Mouse (Mus musculus) midbrain, embryonic 16.5 days (tissue): ENCODE measurements around the gene Best2. TPM values are rescaled to one million over a fixed set of nuclear protein-coding genes. Genes with fewer than 3 reads are reported as not detected.

Experiments used
- ATAC-seq: fragments of 200-750 bp; cut with Nextera tagmentation; 2 replicates; pipeline ENCODE4 v1.8.0; 2017; ENCODE audit warnings: moderate TSS enrichment
- H3K27ac ChIP-seq: fragments of 300-500 bp; sonication (generic); 2 replicates; pipeline ENCODE4 v1.5.1; 2014; ENCODE audit warnings: mild to moderate bottlenecking, low read length, mixed read lengths
- H3K27me3 ChIP-seq: fragments of 300-500 bp; sonication (generic); 2 replicates; pipeline ENCODE4 v1.6.1; 2014; ENCODE audit warnings: low read depth, low read length, mixed read lengths; ENCODE audit not compliant: control insufficient read depth, insufficient read depth
- H3K36me3 ChIP-seq: fragments of 300-500 bp; sonication (generic); 2 replicates; pipeline ENCODE4 v1.6.1; 2014; ENCODE audit warnings: mild to moderate bottlenecking, low read length, moderate library complexity, mixed read lengths; ENCODE audit not compliant: control insufficient read depth, insufficient read depth
- H3K4me1 ChIP-seq: fragments of 300-500 bp; sonication (generic); 2 replicates; pipeline ENCODE4 v1.6.1; 2014; ENCODE audit warnings: mild to moderate bottlenecking, low read length, mixed read lengths; ENCODE audit not compliant: control insufficient read depth, insufficient read depth
- H3K4me2 ChIP-seq: fragments of 300-500 bp; sonication (generic); 2 replicates; pipeline ENCODE4 v1.6.1; 2014; ENCODE audit warnings: mild to moderate bottlenecking, low read length, mixed read lengths
- H3K4me3 ChIP-seq: fragments of 300-500 bp; sonication (generic); 2 replicates; pipeline ENCODE4 v1.5.1; 2014; ENCODE audit warnings: low read depth, mild to moderate bottlenecking, low read length, moderate library complexity, mixed read lengths
- H3K9ac ChIP-seq: fragments of 300-500 bp; sonication (generic); 2 replicates; pipeline ENCODE4 v1.6.1; 2014; ENCODE audit warnings: low read depth, low read length, mixed read lengths
- H3K9me3 ChIP-seq: fragments of 300-500 bp; sonication (generic); replicated peaks from 2 replicates; pipeline ENCODE4 v1.6.1; 2014; ENCODE audit warnings: mild to moderate bottlenecking, low read length, mixed read lengths; ENCODE audit not compliant: control insufficient read depth, poor library complexity, severe bottlenecking
- WGBS: fragments of 180-500 bp; shearing (Covaris S2); extraction: QIAGEN DNeasy Blood & Tissue Kit; methylation state at CpG from one replicate; pipeline ENCODE4 v1.1.7; 2014; 5-methylcytosine and 5-hydroxymethylcytosine counted together
- polyA plus RNA-seq: library from polyadenylated mRNA; unstranded; fragments of >200 nt; fragmentation: Nextera tagmentation; extraction: Ambion mirVana; gene quantifications from 2 replicates; pipeline ENCODE4 v1.2.1, GENCODE M21; 2015

Best2 gene
- polyA plus RNA-seq, 1 experiment from 2014 or later = not detected

DNA sequence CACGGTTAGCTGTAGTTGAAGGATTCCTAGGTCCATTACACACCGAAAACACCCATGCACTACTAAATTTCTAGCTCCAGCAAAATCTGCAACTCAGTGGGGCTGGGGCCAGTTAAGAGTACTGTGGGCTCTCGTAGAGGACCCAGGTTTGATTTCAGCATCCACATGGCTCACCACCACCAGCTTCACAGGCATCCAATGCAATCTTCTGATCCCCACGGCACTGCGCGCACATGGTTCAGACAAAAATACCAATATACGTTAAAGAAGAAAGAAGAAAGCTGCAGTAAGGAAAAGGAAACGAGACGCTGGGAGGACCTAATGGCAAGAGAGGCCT lies 22.0 kb upstream of the Best2 start:
- 0% methylated on average over 9 of the region's 9 CpGs for WGBS
- no peaks in the 10 kb centered on the region for H3K27me3 ChIP-seq
- peaks cover 33% of the 10 kb centered on the region for H3K4me1 ChIP-seq
- peak overlapping the region; percentile 55 for H3K4me3 ChIP-seq
- H3K27ac ChIP-seq = peak overlapping the region; percentile 82
- no peaks in the 10 kb centered on the region for H3K9me3 ChIP-seq
- H3K36me3 ChIP-seq = peaks cover 10% of the 10 kb centered on the region
- ATAC-seq = peak; percentile 37
- peak overlapping the region; percentile 70 for H3K9ac ChIP-seq
- peak overlapping the region; percentile 61 for H3K4me2 ChIP-seq

DNA sequence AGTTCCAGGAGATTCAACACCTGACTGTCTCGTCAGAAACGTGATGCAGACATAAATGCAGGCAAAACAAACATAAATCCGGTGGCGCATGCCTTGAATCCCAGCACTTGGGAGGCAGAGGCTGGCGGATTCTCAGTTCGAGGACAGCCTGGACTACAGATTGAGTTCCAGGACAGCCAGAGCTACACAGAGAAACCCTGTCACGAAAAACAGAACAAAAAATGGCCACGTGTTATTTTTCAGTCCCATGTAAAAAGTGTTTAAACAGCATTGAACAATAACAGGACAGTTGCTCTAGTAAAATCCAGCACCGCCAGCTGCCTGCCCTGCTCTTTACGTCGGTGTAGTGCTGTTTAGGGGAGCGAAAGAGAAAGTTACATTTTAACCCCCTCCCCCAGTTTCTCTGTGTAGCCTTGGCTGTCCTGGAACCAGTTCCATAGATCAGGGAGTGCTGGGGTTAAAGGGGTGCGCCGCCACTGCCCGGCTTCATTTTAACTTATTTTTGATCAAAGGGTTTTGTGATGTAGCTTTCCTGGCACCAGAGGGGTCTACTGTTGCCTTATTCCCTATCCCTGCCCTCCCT lies 21.5 kb upstream of the Best2 start:
- 1% methylated on average over 15 of the region's 15 CpGs for WGBS
- peak; percentile 7; the same call in 1 of the 2 replicates for ATAC-seq
- peaks cover 33% of the 10 kb centered on the region for H3K4me1 ChIP-seq

DNA sequence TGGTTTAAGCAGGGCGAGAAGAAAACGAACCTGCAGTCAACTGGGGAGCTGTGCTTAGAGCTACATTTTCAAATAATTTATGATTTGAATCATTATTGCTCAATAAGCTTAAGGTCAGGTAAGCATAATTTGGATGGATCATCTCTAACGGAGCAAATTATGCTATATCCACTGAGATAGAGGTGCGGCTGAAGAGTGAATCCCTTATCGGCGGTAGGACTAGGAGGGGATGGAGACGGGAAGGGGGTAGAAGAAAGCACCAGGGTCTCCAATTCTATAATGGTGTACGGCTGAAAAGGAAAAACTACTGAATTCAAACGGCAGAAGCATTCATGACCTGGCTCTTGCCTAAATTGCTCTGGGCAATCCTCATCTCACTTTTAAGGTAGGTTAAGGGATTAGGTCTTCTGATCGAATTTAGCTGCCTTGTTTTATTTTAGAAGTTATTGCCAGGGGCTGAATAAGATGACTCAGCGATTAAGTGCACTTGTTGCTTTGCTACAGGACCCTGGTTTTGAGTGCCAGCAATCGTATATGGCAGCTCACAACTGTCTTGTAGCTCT lies 20.9 kb upstream of the Best2 start:
- Histone ChIP-seq H3K4me2 (peak overlapping the region; percentile 61), H3K27me3 (no peaks in the 10 kb centered on the region), H3K9ac (no peak overlapping the region; the same call in 1 of the 2 replicates), H3K36me3 (peaks cover 12% of the 10 kb centered on the region), H3K4me3 (peak overlapping the region; percentile 55), H3K4me1 (peaks cover 33% of the 10 kb centered on the region), H3K9me3 (no peaks in the 10 kb centered on the region), H3K27ac (no peak overlapping the region)
- WGBS = 7% methylated on average over 12 of the region's 12 CpGs
- no peak for ATAC-seq

More for the DNA sequence above, 21.5 kb upstream of the Best2 start:
- H3K4me3 ChIP-seq = peak overlapping the region; percentile 55
- peaks cover 11% of the 10 kb centered on the region for H3K36me3 ChIP-seq
- H3K27ac ChIP-seq = peak overlapping the region; percentile 82
- peak overlapping the region; percentile 61 for H3K4me2 ChIP-seq
- H3K9ac ChIP-seq = peak overlapping the region; percentile 70
- H3K9me3 ChIP-seq = no peaks in the 10 kb centered on the region
- H3K27me3 ChIP-seq = no peaks in the 10 kb centered on the region

DNA sequence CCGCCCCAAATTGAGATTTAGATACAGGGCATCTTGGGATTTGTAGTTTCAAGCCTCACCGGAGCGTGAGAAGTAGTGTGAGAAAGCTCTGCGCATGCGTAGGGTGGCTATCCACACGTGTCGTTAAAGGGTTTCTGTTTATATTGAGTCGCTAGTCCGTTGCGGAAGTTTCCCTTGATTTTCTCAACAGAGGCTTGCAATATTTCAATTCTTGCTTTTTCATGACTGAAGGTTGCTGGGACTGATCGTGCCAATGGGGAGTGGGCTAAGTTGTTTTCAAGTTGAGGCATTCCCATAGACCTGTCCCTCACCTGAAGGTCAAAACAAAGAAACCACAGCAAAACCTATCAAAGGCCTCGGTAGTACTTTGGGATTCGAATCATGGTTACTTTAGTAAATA lies 20.4 kb upstream of the Best2 start:
- ATAC-seq = no peak
- Histone ChIP-seq H3K4me1 (peaks cover 33% of the 10 kb centered on the region), H3K4me2 (peak overlapping the region; percentile 61), H3K27me3 (no peaks in the 10 kb centered on the region), H3K9ac (no peak overlapping the region), H3K4me3 (peak overlapping the region; percentile 30), H3K9me3 (no peaks in the 10 kb centered on the region), H3K27ac (no peak overlapping the region), H3K36me3 (peaks cover 17% of the 10 kb centered on the region)
- 3% methylated on average over 13 of the region's 13 CpGs for WGBS

DNA sequence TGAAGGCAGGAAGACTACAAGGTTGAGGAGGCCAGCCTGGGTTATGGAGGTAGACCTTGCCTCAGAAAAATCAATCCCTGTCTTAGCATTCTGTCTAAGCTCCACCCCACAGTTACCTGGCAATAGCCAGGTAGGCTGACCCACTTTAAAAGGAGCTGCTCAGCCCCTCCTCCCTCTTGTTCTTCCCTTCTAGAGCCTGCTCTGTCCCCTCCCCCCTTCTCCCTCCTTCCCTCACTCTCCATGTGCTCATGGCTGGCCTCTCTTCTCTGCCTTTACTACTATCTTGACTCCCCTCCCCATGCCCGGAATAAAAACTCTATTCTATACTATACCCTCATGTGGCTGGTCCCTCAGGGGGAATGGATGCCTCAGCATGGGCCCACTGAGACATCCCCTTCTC lies 19.5 kb upstream of the Best2 start:
- ATAC-seq = no peak
- Histone ChIP-seq H3K9ac (no peak overlapping the region), H3K4me3 (no peak overlapping the region), H3K9me3 (no peaks in the 10 kb centered on the region), H3K4me1 (peaks cover 33% of the 10 kb centered on the region), H3K27me3 (no peaks in the 10 kb centered on the region), H3K27ac (no peak overlapping the region), H3K36me3 (peaks cover 18% of the 10 kb centered on the region), H3K4me2 (no peak overlapping the region)
- 84% methylated on average over 1 of the region's 1 CpGs for WGBS

DNA sequence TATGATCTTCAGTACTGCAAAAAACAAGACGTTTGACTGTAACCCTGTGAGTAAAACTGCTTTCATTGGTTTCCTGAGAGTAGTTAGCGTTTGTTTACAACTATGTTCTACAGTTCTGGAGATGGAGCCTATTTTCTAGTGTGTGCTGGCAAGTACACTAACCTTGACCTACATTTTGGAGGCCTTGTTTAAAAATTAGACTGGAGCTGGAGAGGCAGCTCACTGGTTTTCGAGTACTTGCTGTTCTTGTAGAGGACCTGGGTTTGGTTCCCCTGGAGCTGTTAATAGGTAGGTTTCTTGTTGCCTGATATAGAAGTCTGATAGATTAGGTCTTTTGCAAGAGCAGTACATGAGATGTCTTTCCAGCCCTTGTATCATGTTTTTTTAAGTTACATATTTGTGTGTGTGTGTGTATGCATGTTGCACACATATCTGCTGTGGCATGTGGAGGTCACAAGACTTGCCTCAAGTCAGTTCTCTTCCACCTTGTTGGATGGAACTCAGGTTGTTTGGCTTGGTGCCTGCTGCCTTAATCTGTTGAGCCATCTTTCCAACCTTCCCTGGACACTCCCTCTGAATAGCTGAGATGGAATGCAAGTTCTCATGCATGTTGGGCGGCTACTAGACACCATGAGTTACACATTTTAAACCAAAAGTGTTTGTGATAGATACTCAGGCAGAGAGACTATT lies 18.4 kb upstream of the Best2 start:
- peaks cover 18% of the 10 kb centered on the region for H3K36me3 ChIP-seq
- no peak for ATAC-seq
- WGBS = 89% methylated on average over 4 of the region's 4 CpGs

DNA sequence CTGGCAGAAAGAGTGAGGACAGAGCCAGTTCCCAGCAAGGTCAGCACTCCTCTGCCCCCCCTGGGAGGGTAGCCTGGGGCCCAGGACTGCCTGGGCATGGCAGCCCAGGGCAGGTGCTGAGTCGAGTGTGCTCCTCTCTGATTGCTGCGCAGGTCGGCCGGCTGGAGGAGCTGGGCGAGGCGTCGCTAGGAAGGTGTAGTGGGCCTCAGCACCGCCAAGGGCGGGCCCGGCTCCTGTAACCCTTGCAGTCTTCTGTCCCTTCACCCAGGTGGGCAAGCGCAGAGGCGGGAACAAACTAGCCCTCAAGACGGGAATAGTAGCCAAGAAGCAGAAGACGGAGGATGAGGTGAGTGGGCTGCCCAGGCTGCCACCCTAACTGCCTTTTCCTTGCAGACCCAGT lies 14.9 kb upstream of the Best2 start:
- H3K9ac ChIP-seq = peak overlapping the region; percentile 99; the same call in 1 of the 2 replicates

More for the DNA sequence above, 18.4 kb upstream of the Best2 start:
- Histone ChIP-seq H3K4me1 (peaks cover 36% of the 10 kb centered on the region), H3K9ac (no peak overlapping the region), H3K27ac (no peak overlapping the region), H3K27me3 (no peaks in the 10 kb centered on the region), H3K9me3 (no peaks in the 10 kb centered on the region), H3K4me3 (no peak overlapping the region), H3K4me2 (no peak overlapping the region)

DNA sequence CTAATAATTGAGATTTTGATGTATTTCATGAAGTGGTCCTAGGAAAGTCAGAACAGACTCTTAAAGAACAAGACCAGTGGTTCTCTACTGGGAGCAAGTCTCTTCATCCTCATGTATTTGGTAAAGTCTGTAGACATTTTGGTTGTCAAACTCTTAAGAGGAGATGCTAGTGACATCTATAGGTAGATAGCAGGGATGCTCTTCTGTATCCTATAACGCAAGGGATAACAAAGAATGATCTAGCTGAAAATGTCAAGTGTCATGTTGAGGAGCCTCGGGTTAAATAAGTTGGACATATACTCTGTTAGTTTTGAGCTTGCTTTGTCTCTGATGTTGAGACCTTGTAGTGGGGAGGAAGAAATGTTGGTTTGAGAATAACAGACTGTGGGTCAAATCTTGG lies 13.6 kb upstream of the Best2 start:
- peaks cover 34% of the 10 kb centered on the region for H3K4me1 ChIP-seq
- H3K27me3 ChIP-seq = no peaks in the 10 kb centered on the region
- WGBS = 15% methylated on average over 2 of the region's 2 CpGs
- H3K36me3 ChIP-seq = peaks cover 18% of the 10 kb centered on the region
- no peak for ATAC-seq
- peak overlapping the region; percentile 75 for H3K4me2 ChIP-seq
- peak overlapping the region; percentile 95 for H3K4me3 ChIP-seq
- no peaks in the 10 kb centered on the region for H3K9me3 ChIP-seq
- peak overlapping the region; percentile 99 for H3K9ac ChIP-seq
- peak overlapping the region; percentile 12; the same call in 1 of the 2 replicates for H3K27ac ChIP-seq

More for the DNA sequence above, 14.9 kb upstream of the Best2 start:
- no peak for ATAC-seq
- Histone ChIP-seq H3K4me2 (peak overlapping the region; percentile 6; the same call in 1 of the 2 replicates), H3K36me3 (peaks cover 18% of the 10 kb centered on the region), H3K4me1 (peaks cover 33% of the 10 kb centered on the region), H3K27me3 (no peaks in the 10 kb centered on the region), H3K9me3 (no peaks in the 10 kb centered on the region), H3K27ac (no peak overlapping the region), H3K4me3 (no peak overlapping the region)
- WGBS = 92% methylated on average over 14 of the region's 14 CpGs

DNA sequence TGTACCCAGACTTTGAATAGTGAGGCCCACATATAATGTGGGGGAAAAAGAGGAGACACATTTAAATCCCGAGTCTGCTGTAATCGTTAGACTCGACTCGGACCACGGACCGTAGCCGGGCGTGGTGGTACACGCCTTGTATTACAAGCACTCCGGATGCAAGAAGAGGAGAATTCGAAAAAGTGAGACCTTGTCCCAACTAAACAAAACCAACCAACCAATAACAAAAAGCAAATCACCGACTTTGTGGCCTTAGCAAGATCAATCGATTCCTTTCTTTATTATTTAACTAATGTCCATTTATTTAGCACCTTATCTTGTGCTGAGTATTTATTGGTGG lies 13.2 kb upstream of the Best2 start:
- Histone ChIP-seq H3K9ac (peak overlapping the region; percentile 99), H3K4me1 (peaks cover 34% of the 10 kb centered on the region), H3K27me3 (no peaks in the 10 kb centered on the region), H3K4me3 (peak overlapping the region; percentile 95), H3K4me2 (peak overlapping the region; percentile 75), H3K36me3 (peaks cover 13% of the 10 kb centered on the region), H3K27ac (peak overlapping the region; percentile 92), H3K9me3 (no peaks in the 10 kb centered on the region)
- no peak for ATAC-seq
- 2% methylated on average over 13 of the region's 13 CpGs for WGBS
